Mouse (Mus musculus): Measurements from ENCODE around the gene Lrfn2. TPM values are rescaled to one million over a fixed set of nuclear protein-coding genes. Genes with fewer than 3 reads are reported as not detected.

The Lrfn2 gene
- polyA plus RNA-seq, 1 experiment, result 13.4 TPM

- Histone ChIP-seq H3K27ac (ENCODE audit: insufficient read depth, low read length) (no peak overlapping the region), H3K4me3 (ENCODE audit: insufficient read depth, low read length) (no peak overlapping the region), H3K4me1 (ENCODE audit: control insufficient read depth, insufficient read depth, low read length) (peaks cover 7% of the 10 kb centered on the region; the same call in 1 of the 2 replicates)
- TF ChIP-seq CTCF (IDR thresholded peaks at IDR 0.05; ENCODE audit: extremely low read depth, insufficient read depth, low read length) (no peak), POLR2A (IDR thresholded peaks at IDR 0.05; ENCODE audit: extremely low read depth, insufficient read depth, low read length) (no peak)
These were observed 98.1 kb downstream of the Lrfn2 start for GRCm38 (mm10) chr17:49030269-49030615.

- Histone ChIP-seq H3K4me1 (ENCODE audit: control insufficient read depth, insufficient read depth, low read length) (peaks cover 5% of the 10 kb centered on the region; the same call in 1 of the 2 replicates), H3K27ac (ENCODE audit: insufficient read depth, low read length) (peak overlapping the region; percentile 16; the same call in 1 of the 2 replicates), H3K4me3 (ENCODE audit: insufficient read depth, low read length) (no peak overlapping the region)
- no peak for TF ChIP-seq POLR2A (IDR thresholded peaks at IDR 0.05; ENCODE audit: extremely low read depth, insufficient read depth, low read length)
- no peak for TF ChIP-seq CTCF (IDR thresholded peaks at IDR 0.05; ENCODE audit: extremely low read depth, insufficient read depth, low read length)
These were observed 98.7 kb downstream of the Lrfn2 start for GRCm38 (mm10) chr17:49030841-49031240.

GRCm38 (mm10) chr17:49031790-49032189 is 99.6 kb downstream of the Lrfn2 start:
- H3K27ac ChIP-seq (ENCODE audit: insufficient read depth, low read length), result no peak overlapping the region
- TF ChIP-seq CTCF (IDR thresholded peaks at IDR 0.05; ENCODE audit: extremely low read depth, insufficient read depth, low read length) (no peak), POLR2A (IDR thresholded peaks at IDR 0.05; ENCODE audit: extremely low read depth, insufficient read depth, low read length) (no peak)
- H3K4me3 ChIP-seq (ENCODE audit: insufficient read depth, low read length), result no peak overlapping the region
- H3K4me1 ChIP-seq (ENCODE audit: control insufficient read depth, insufficient read depth, low read length), result peaks cover 7% of the 10 kb centered on the region; the same call in 1 of the 2 replicates

GRCm38 (mm10) chr17:49033276-49033675 is 101.1 kb downstream of the Lrfn2 start:
- H3K27ac ChIP-seq (ENCODE audit: insufficient read depth, low read length), result no peak overlapping the region
- no peak overlapping the region for H3K4me3 ChIP-seq (ENCODE audit: insufficient read depth, low read length)
- peaks cover 7% of the 10 kb centered on the region; the same call in 1 of the 2 replicates for H3K4me1 ChIP-seq (ENCODE audit: control insufficient read depth, insufficient read depth, low read length)
- no peak for TF ChIP-seq POLR2A (IDR thresholded peaks at IDR 0.05; ENCODE audit: extremely low read depth, insufficient read depth, low read length)
- no peak for TF ChIP-seq CTCF (IDR thresholded peaks at IDR 0.05; ENCODE audit: extremely low read depth, insufficient read depth, low read length)

GRCm38 (mm10) chr17:49033686-49034250 is 101.6 kb downstream of the Lrfn2 start:
- TF ChIP-seq POLR2A (IDR thresholded peaks at IDR 0.05; ENCODE audit: extremely low read depth, insufficient read depth, low read length) (no peak), CTCF (IDR thresholded peaks at IDR 0.05; ENCODE audit: extremely low read depth, insufficient read depth, low read length) (no peak)
- Histone ChIP-seq H3K27ac (ENCODE audit: insufficient read depth, low read length) (no peak overlapping the region), H3K4me3 (ENCODE audit: insufficient read depth, low read length) (no peak overlapping the region), H3K4me1 (ENCODE audit: control insufficient read depth, insufficient read depth, low read length) (peaks cover 7% of the 10 kb centered on the region; the same call in 1 of the 2 replicates)

GRCm38 (mm10) chr17:49035052-49035451 is 102.9 kb downstream of the Lrfn2 start:
- Histone ChIP-seq H3K27ac (ENCODE audit: insufficient read depth, low read length) (no peak overlapping the region), H3K4me3 (ENCODE audit: insufficient read depth, low read length) (no peak overlapping the region)

GRCm38 (mm10) chr17:49037163-49037950 is 105.2 kb downstream of the Lrfn2 start:
- Histone ChIP-seq H3K4me1 (ENCODE audit: control insufficient read depth, insufficient read depth, low read length) (peaks cover 2% of the 10 kb centered on the region; the same call in 1 of the 2 replicates), H3K27ac (ENCODE audit: insufficient read depth, low read length) (no peak overlapping the region), H3K4me3 (ENCODE audit: insufficient read depth, low read length) (no peak overlapping the region)
- TF ChIP-seq POLR2A (IDR thresholded peaks at IDR 0.05; ENCODE audit: extremely low read depth, insufficient read depth, low read length) (no peak), CTCF (IDR thresholded peaks at IDR 0.05; ENCODE audit: extremely low read depth, insufficient read depth, low read length) (no peak)

More at GRCm38 (mm10) chr17:49035052-49035451, 102.9 kb downstream of the Lrfn2 start:
- TF ChIP-seq POLR2A (IDR thresholded peaks at IDR 0.05; ENCODE audit: extremely low read depth, insufficient read depth, low read length) (no peak), CTCF (IDR thresholded peaks at IDR 0.05; ENCODE audit: extremely low read depth, insufficient read depth, low read length) (no peak)
- peaks cover 4% of the 10 kb centered on the region; the same call in 1 of the 2 replicates for H3K4me1 ChIP-seq (ENCODE audit: control insufficient read depth, insufficient read depth, low read length)

- TF ChIP-seq POLR2A (IDR thresholded peaks at IDR 0.05; ENCODE audit: extremely low read depth, insufficient read depth, low read length) (no peak), CTCF (IDR thresholded peaks at IDR 0.05; ENCODE audit: extremely low read depth, insufficient read depth, low read length) (no peak)
- Histone ChIP-seq H3K27ac (ENCODE audit: insufficient read depth, low read length) (no peak overlapping the region), H3K4me3 (ENCODE audit: insufficient read depth, low read length) (no peak overlapping the region), H3K4me1 (ENCODE audit: control insufficient read depth, insufficient read depth, low read length) (peaks cover 3% of the 10 kb centered on the region; the same call in 1 of the 2 replicates)
These were observed 111.8 kb downstream of the Lrfn2 start for GRCm38 (mm10) chr17:49043806-49044640.

GRCm38 (mm10) chr17:49047921-49048320 is 115.7 kb downstream of the Lrfn2 start:
- Histone ChIP-seq H3K27ac (ENCODE audit: insufficient read depth, low read length) (no peak overlapping the region), H3K4me3 (ENCODE audit: insufficient read depth, low read length) (no peak overlapping the region), H3K4me1 (ENCODE audit: control insufficient read depth, insufficient read depth, low read length) (peaks cover 3% of the 10 kb centered on the region; the same call in 1 of the 2 replicates)
- TF ChIP-seq POLR2A (IDR thresholded peaks at IDR 0.05; ENCODE audit: extremely low read depth, insufficient read depth, low read length) (no peak), CTCF (IDR thresholded peaks at IDR 0.05; ENCODE audit: extremely low read depth, insufficient read depth, low read length) (no peak)

All from cortical plate, adult 2 months (tissue).